Mouse (Mus musculus) E14TG2a.4 (cell line): ENCODE measurements around the gene Mme.

Source experiments
- H3K27me3 ChIP-seq: 2 replicates; pipeline ENCODE4 v1.6.1; 2014; ENCODE audit warnings: low read length, control low read depth; ENCODE audit not compliant: insufficient read depth
- H3K36me3 ChIP-seq: 2 replicates; pipeline ENCODE4 v1.6.1; 2014; ENCODE audit warnings: low read length, control low read depth; ENCODE audit not compliant: insufficient read depth
- H3K4me1 ChIP-seq: replicated peaks from 2 replicates; pipeline ENCODE4 v1.6.1; 2014; ENCODE audit warnings: low read depth, low read length, control low read depth
- H3K4me3 ChIP-seq: replicated peaks from 2 replicates; pipeline ENCODE4 v1.5.1; 2014; ENCODE audit warnings: mild to moderate bottlenecking, low read length
- H3K9me3 ChIP-seq: 2 replicates; pipeline ENCODE4 v1.6.1; 2014; ENCODE audit warnings: low read length, control low read depth
- CTCF ChIP-seq: conservative IDR thresholded peaks from 2 replicates; pipeline ENCODE4 v1.5.1; 2014; ENCODE audit warnings: low read length
- NANOG ChIP-seq: IDR thresholded peaks from 2 replicates; pipeline ENCODE4 v1.6.1; 2014; ENCODE audit warnings: borderline replicate concordance, low read length, mixed read lengths
- POU5F1 ChIP-seq: IDR thresholded peaks from 2 replicates; pipeline ENCODE4 v1.6.1; 2014; ENCODE audit warnings: low read length, borderline replicate concordance

The Mme gene

DNA sequence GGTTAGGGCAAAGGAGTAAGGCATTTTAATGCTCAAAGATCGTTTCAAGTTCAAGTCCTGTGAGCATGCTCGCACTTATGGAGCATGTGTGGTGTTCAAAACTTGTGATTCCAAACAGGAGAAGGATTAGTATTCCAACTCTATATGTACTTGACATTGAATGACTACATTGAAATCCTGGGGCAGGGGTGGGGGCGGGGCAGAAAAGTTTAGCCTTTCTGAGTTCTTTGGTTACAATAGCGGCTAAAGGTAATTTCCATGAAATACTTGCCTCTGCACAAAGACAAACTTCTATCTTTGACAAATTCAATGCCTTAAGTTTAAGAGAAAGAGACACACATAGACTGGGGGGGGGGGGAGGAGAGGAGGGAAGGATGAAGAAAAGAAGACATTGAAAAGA is 53.5 kb downstream of the Mme start:
- Histone ChIP-seq H3K9me3 (no peaks in the 10 kb centered on the region), H3K4me1 (peaks cover 40% of the 10 kb centered on the region), H3K27me3 (no peaks in the 10 kb centered on the region), H3K4me3 (peak overlapping the region; percentile 94), H3K36me3 (no peaks in the 10 kb centered on the region)
- TF ChIP-seq POU5F1 (no peak), CTCF (no peak)

DNA sequence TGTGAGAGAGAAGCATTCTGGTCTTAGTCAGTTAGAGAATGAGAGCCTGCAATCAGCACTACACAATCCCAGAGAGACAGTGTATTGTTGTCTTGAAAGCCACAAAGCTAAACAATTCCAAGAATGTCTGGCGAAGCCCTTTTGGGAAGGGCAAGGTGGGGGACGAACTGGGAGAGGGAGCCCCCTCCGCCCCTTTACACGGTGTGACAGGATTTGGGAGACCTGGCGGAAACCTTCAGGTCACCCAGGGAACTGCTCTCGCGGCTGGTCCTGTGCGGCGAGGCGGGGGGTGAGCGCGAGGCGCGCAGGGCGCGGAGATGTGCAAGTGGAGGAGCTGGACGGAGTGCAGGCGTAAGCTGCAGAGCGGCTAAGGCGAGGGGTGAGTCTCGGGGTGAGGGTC is 53.9 kb downstream of the Mme start:
- no peaks in the 10 kb centered on the region for H3K9me3 ChIP-seq
- H3K4me3 ChIP-seq, result peak overlapping the region; percentile 94
- TF ChIP-seq CTCF (no peak), POU5F1 (no peak), NANOG (peak; percentile 88)
- no peaks in the 10 kb centered on the region for H3K27me3 ChIP-seq
- H3K36me3 ChIP-seq, result peaks cover 3% of the 10 kb centered on the region
- H3K4me1 ChIP-seq, result peaks cover 40% of the 10 kb centered on the region

DNA sequence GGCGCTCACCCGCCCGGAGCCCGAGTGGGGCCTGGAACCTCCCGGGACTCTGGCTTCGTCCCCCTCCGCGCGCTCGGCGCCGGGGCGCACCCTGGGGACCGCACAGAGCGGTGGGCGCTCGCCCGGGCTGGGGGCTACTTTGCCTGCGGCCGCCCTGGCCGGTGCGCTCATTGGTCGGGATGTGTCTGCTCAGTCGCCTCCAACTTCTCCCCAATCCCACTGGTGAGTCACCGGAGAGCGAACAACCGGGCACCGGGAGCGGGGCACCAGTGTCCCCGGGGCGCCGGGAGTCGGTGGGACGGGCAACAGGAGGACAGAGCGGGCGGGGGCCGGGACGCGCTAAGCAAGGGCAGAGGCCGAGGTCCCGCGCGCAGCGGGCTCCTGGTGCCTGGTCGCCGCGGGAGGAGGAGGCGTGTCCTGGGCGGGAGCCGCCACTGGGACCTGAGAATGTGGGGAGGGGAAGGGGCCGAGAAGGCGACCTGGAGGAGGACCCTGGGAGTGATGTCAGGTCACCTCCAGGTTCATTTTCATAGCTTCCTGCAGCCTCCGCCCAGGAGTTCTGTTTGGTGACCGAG is 54.4 kb downstream of the Mme start:
- TF ChIP-seq POU5F1 (no peak), CTCF (no peak), NANOG (no peak)
- H3K4me1 ChIP-seq, result peaks cover 37% of the 10 kb centered on the region
- peaks cover 6% of the 10 kb centered on the region for H3K36me3 ChIP-seq
- no peaks in the 10 kb centered on the region for H3K9me3 ChIP-seq
- H3K4me3 ChIP-seq, result peak overlapping the region; percentile 94
- H3K27me3 ChIP-seq, result no peaks in the 10 kb centered on the region

DNA sequence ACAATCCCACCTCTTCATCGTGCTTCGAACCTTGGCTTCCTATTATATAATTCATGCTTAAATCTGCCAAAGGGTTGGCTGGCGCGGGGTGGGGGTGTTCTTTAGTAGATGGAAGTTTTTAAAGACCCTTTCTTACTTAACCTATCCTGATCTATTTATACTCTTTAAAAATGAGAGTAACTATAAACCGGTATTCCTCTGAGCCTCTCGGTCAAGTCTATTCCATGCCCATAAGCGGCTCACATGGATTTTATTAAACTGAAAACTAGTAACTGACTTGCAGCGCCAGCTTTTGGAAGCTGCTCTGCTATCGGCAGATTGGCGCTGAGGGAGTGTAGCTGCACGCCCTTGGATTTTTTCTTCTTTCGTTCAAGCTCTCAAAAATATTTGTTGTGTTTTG is 55.1 kb downstream of the Mme start:
- H3K9me3 ChIP-seq, result no peaks in the 10 kb centered on the region
- H3K4me1 ChIP-seq, result peaks cover 35% of the 10 kb centered on the region
- peaks cover 6% of the 10 kb centered on the region for H3K36me3 ChIP-seq
- H3K27me3 ChIP-seq, result no peaks in the 10 kb centered on the region
- peak overlapping the region; percentile 94 for H3K4me3 ChIP-seq
- TF ChIP-seq NANOG (no peak), CTCF (no peak), POU5F1 (no peak)

DNA sequence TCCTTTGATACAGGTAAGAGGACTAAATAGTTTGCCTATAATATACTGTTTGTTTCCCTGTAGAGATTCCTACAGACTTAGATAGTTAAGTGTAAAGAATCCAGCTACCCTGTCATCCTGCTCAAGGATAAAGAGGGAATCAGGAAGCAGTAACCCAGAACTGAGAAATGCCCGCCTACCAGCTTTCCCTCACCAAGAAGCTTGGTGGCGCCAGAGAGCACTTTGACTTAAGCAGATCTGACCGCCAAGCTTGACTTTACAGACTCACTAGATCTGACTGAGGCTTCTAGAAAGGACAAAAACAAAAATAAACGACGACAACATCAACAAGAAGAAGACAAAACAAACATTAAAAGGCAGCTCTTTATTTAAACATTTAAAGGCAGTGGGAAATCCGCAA is 56.5 kb downstream of the Mme start:
- no peaks in the 10 kb centered on the region for H3K27me3 ChIP-seq
- no peak overlapping the region for H3K4me3 ChIP-seq
- peaks cover 29% of the 10 kb centered on the region for H3K4me1 ChIP-seq
- no peaks in the 10 kb centered on the region for H3K9me3 ChIP-seq
- H3K36me3 ChIP-seq, result peaks cover 17% of the 10 kb centered on the region
- TF ChIP-seq NANOG (no peak), CTCF (peak; percentile 65)

DNA sequence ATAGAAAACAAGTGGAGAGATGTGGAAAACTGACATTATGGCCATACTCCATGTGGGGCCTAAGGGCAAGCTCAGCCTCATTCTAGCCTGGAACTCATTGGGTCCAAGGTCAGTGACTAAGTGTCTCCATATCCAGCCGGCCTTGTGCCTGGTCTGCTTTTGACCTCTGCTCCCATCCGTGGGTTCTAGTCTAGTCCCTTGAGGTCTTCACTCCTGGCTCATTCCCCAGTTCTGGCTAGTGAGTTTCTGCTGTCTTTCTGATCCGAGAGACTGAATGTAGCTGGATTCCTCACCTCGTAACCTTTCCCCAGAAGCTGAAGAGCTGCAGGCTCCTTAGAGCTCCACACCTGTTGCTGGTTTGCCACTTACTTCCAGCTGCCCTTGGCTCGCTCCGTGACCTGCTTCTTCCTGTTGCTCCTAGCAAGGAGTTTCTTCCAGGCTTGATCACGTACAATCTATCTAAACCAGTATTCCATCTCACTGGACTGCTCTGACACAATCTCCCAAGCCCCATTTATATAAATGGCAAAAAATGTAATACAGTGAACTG is 73.9 kb downstream of the Mme start:
- peaks cover 13% of the 10 kb centered on the region for H3K4me1 ChIP-seq
- TF ChIP-seq NANOG (no peak), POU5F1 (no peak), CTCF (no peak)
- no peaks in the 10 kb centered on the region for H3K27me3 ChIP-seq
- no peaks in the 10 kb centered on the region for H3K9me3 ChIP-seq
- H3K36me3 ChIP-seq, result no peaks in the 10 kb centered on the region
- no peak overlapping the region for H3K4me3 ChIP-seq

DNA sequence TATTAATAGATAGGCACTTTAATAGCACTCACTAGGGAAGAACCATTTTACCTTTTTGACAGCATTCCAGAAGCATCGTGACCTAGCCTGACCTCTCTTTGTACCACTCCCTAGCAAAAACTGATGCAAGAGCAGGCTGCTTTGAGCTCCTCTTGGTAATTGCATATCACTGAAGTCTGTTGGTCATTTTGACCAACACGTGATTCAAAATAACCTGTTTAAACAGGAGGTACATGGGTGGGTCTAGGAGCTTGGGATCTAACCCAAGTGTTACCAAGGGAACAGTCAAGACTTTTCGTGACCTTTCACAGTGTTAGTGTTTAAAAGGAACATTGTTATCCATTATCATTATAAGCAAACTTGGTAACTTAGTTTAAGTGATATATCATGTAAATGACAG is 76.2 kb downstream of the Mme start:
- no peak for TF ChIP-seq NANOG
- Histone ChIP-seq H3K4me3 (no peak overlapping the region), H3K9me3 (no peaks in the 10 kb centered on the region), H3K36me3 (no peaks in the 10 kb centered on the region), H3K4me1 (peaks cover 16% of the 10 kb centered on the region), H3K27me3 (no peaks in the 10 kb centered on the region)

DNA sequence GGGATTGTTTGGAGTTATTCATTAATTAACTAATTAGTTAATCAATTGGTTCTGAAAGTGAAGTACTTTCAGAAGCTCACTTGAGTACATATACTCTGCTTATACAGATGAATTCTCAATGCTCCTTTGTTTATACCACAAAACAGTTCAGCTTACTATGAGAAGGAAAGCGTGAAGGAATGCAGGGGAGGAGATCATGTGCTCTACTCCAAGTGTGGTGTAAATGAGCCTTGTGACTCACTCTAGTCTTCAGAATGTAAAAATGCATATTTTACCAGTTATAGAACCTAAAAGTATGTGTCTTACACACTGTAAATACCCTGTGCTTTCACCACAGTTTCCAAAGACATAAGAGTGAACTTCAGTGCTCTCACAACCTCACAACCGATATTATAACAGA is 84.3 kb downstream of the Mme start:
- peaks cover 3% of the 10 kb centered on the region; the same call in 1 of the 2 replicates for H3K4me1 ChIP-seq
- H3K9me3 ChIP-seq, result no peaks in the 10 kb centered on the region
- no peak overlapping the region for H3K4me3 ChIP-seq
- no peaks in the 10 kb centered on the region for H3K27me3 ChIP-seq
- 0 out of 2 replicates have a peak, but pooled peaks cover 3% of the 10 kb centered on the region for H3K36me3 ChIP-seq
- no peak for TF ChIP-seq NANOG
- TF ChIP-seq CTCF, result no peak
- TF ChIP-seq POU5F1, result no peak

DNA sequence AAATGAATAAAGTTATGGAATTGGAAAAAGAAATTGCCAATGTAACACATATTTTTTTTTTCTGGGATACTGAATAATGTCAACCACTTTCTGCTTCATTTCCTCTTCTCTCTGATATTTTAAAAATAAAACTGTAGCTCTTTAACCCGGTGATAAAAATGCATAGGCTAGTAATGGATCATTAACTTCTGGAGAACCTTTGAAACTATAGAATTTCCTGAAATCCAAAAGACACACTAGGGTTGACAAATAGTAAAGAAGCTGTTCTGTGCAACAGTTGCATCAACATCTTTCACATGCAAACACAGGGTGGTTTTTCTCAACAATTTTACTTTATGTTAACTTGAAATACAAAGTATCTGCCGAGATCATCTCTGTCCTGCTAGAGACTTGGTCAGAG is 98.8 kb downstream of the Mme start:
- Histone ChIP-seq H3K27me3 (no peaks in the 10 kb centered on the region), H3K9me3 (no peaks in the 10 kb centered on the region; the same call in 1 of the 2 replicates), H3K4me3 (no peak overlapping the region), H3K4me1 (no peaks in the 10 kb centered on the region), H3K36me3 (peaks cover 11% of the 10 kb centered on the region; the same call in 1 of the 2 replicates)
- TF ChIP-seq POU5F1, result no peak
- no peak for TF ChIP-seq CTCF
- no peak for TF ChIP-seq NANOG
